Mouse (Mus musculus): Measurements from ENCODE around the gene Wdr26.

Gene Wdr26

GRCm38 (mm10) chr1:181211920-181212633 lies at the start of gene Wdr26:
TSS of gene Wdr26 (minus strand) at chr1:181212001.
- peak; percentile 89 for DNase-seq

- DNase-seq, result no peak
These were observed 49.3 kb upstream of the Wdr26 start for GRCm38 (mm10) chr1:181260949-181261696.

DNA sequence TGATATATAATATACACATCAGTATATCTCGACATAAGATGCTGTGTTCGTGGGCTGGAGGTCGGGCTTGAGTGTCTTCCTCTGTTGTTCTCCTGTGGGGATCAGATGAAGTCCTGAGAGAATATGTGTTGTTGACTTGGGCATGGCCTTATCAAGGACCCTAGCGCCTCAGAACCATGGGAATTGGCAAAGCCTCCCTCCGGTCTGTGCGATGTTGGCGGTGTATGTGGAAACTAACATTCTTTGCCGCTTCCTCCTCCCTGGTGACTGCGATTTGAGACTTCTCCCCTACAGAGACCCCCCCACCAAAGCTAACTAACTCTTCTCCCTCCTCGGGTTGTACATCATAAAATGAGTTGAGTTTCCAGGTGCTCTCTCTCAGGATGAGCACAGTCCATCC lies 48.6 kb upstream of the Wdr26 start:
- DNase-seq, result no peak

GRCm38 (mm10) chr1:181259626-181260410 lies 48.0 kb upstream of the Wdr26 start:
- no peak for DNase-seq

- DNase-seq, result no peak
These were observed 47.3 kb upstream of the Wdr26 start for GRCm38 (mm10) chr1:181259056-181259455.

- no peak for DNase-seq
These were observed 46.8 kb upstream of the Wdr26 start for GRCm38 (mm10) chr1:181258616-181259015.

DNA sequence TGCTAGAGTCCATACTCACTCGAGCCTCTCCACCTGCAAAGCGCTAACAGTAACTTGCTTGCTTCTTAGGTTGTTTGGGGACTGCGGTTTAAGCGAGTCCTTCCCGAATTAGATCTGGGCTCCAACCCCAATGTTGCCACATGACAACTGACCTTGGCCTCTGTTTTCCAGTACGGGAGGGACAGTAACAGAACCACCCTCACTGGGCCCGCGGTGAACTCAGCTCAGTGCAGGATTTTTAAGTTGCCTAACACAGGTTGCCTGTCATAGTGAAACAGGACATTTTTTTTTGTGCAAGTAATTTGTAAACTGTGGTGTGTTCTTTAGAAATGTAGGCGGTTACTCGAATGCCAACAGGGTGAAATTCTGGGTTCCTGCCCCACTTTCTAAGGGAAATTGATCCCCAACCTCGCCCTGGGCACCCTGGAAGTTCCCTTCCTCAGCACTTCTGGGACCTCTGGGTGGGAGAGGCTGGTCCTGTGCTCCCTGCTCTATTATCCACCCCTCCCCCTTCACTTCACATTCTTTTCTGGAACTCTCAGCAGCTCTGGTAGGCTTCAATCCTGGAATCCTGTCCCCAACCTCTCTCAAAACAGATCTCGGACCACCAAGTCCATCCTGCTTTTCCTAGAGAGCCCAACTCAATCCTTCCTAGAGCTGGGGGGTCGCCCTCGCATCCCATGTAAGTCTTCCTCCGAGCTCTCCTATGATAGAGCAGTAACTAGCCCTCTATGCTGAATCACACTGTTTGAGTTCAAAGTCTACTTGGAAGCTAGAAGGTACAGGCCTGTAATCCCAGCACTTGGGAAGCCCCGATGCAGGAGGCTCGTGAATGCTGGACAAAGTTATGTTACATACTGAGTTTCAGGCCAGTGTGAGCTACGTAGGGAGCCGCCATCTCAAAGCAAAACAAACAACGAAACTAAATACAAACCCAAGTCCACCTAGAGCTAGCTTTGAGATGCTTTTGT lies 46.1 kb upstream of the Wdr26 start:
- DNase-seq, result no peak

GRCm38 (mm10) chr1:181256689-181257584 lies 45.1 kb upstream of the Wdr26 start:
- peak; percentile 12 for DNase-seq

DNA sequence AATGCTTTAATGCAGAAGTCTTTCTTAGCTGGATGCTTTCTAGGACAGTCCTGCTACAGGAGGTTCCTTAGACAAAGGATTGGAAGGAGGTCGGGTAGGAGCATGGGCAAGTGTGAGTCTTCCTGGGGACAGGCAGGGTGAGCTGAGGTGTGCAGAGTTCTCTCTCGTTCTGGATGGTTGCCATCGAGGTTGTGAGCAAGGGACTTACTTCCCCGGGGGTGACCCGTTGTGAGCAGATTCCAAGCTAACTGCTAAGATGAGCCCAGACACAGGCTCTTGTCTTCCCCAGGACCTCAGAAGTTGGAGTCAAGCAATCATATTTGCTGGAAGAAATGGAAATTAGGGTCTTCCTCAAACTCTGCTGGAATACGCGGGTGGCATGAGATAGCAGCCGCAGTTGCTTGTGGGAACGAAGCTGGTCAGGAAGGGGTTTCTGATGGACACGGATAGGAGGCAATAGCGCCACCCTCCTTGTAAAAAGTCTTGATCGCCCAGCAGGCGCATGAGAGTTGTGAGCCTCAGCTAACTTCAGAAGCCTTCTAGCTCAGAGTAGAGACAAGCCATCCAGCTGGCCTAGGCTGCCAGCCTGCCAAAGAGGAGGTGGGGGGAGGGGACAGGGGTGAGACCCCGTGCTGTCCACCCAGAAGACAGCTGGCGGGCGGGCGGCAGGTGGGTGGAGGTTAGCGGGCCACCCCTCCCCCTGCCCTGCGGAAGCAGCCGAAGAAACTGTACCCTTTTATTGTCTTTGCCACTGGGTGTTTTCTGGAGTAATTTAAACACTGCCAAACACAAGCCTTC lies 44.3 kb upstream of the Wdr26 start:
- peak; percentile 14 for DNase-seq

DNA sequence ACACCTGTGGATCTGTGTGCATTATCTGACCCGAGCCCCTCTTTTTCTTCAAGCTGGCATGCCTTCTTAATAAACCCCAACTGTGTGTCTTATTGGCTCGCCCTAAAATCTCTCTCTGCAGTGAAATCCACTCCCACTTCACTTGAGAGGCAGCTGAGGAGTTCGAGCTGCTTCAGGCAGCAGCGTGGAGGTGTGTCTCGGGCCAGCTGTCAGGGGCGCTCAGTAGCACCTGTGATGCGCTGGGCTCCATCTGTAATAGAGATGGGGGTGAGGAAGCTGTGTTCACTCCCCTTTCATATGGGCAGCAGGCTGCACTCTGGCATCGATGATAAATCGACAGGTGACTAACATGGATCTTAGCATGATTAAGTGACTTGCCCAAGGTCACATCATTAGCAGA lies 43.6 kb upstream of the Wdr26 start:
- DNase-seq, result no peak

DNA sequence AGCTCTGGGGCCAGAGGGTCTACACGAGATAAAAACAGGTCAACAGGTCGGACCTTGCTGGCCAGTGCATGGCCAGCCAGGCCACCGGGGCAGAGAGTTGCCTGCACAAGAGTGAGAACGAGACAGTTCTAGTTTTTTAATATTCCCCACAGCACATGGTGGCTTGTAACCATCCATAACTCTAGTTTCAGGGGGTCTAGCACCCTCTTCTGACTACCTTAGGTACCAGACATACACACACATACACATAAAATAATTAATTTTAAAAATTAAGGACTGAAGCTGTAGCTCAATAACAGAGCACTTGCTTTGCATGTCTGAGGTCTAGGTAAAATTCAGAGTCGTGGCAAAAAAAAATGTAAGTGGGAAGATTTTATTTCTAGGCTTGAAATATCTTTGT lies 39.8 kb upstream of the Wdr26 start:
- DNase-seq, result no peak

GRCm38 (mm10) chr1:181250961-181251360 lies 39.2 kb upstream of the Wdr26 start:
- DNase-seq, result no peak

- DNase-seq, result no peak
These were observed 37.7 kb upstream of the Wdr26 start for GRCm38 (mm10) chr1:181249537-181249936.

DNA sequence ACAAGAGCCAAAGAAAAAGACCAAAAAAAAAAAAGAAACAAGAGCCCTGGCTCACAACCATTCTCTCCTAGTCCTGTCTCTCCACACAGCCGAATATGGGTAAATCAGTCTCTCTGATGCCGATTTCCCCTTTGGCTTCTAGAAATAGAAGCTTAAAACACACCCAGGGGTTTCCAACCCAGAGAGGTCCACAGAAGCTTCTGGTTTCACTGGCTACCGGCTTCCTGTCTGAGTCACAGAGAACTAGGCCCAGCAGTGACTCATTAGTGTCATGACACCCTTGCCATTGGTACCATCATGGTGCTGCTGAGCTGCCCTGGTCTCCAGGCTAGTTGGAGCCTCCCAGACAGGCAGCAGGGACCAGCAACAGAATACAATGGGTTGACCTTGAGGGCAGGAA lies 35.4 kb upstream of the Wdr26 start:
- no peak for DNase-seq

DNA sequence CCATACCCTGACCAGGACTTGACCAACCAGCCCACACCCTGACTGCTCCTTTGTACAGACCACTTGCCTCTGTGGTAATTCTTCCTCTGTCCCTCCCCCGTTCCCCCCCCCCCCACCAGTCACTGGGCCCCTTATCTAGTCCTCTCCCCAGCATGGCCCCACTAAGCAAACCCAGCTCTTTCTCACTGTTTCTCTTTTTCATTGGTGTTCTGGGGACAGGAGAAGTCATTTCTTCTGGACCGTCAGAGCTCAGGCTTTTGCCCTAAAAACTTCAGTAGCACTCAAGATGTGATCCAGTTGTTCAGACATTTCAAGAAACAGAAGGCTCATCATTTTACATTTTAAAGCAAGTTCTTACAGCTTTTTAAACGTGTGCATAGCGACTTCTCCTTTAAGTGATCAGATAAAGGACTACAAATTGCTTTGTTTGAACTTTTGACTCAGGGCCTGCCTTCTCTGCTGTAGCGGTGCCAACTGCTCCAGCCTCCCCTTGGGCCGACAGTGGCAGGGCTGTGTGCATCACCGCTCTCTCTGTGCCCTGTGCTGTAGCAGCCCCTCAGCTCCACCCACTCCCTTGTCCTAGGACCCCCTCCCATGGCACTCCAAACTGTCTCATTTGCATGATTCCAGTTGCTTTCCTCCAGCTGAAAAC lies 34.8 kb upstream of the Wdr26 start:
- no peak for DNase-seq

- no peak for DNase-seq
These were observed 34.0 kb upstream of the Wdr26 start for GRCm38 (mm10) chr1:181245554-181246486.

GRCm38 (mm10) chr1:181245067-181245466 lies 33.3 kb upstream of the Wdr26 start:
- no peak for DNase-seq

- DNase-seq, result no peak
These were observed 29.4 kb upstream of the Wdr26 start for GRCm38 (mm10) chr1:181241185-181241584.

DNA sequence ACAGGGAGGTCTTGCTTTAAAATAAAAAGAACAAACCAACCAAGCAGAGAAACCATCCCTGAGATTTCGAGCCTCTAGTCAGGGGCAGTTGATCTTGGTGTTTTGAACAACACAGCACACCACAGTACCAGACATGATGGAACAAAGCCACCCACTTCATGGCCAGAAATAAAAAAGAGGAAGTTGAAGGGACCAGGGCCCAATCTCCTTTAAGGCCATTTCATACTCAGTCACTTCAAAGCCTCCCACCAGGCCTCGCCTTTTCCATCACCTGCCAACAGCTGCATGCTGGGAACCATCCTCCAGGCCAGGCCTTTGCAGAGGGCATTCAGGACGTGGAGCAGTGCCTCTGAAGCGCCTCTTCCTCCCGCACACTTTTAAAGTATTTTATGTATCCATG lies 25.5 kb upstream of the Wdr26 start:
- no peak for DNase-seq
